In genomic region chr2:110204169-110204568, GRCm38 (mm10) we compare ENCODE assay signal across 22 mouse cellular contexts.
"Had no signal": no experiment of that assay in that cellular context is flagged by ENCODE, and none has a peak within 500 bp of the region (broad histone marks: within the 10 kb centered on the region; RNA-seq: fewer than 3 reads in every experiment).

No protein-coding gene starts in this region.

- DNase-seq: kidney, postnatal 25 days; liver; lung, adult 18-20 months; lung, postnatal 10 days; lung, postnatal 36 days; right cerebral cortex, adult 18-20 months; right cerebral cortex, postnatal 14 days; right cerebral cortex, postnatal 4 days; thymus, adult 2 months; thymus, postnatal 14 days; thymus, postnatal 4 days had no signal

- H3K36me3 ChIP-seq: limb, embryonic 13.5 days; liver, embryonic 12.5 days; liver, embryonic 15.5 days; lung, embryonic 15.5 days; midbrain, embryonic 10.5 days; midbrain, embryonic 13.5 days; neural tube, embryonic 15.5 days had no signal

- H3K27ac ChIP-seq: left cerebral cortex, adult 2 months; limb, embryonic 13.5 days; liver, embryonic 12.5 days; liver, embryonic 15.5 days; lung, embryonic 15.5 days; midbrain, embryonic 10.5 days; midbrain, embryonic 13.5 days; neural tube, embryonic 15.5 days; stomach, postnatal 0 days had no signal

- H3K9ac ChIP-seq: liver, embryonic 12.5 days; liver, embryonic 15.5 days; lung, embryonic 15.5 days; midbrain, embryonic 13.5 days; neural tube, embryonic 15.5 days had no signal

- H3K9me3 ChIP-seq: limb, embryonic 13.5 days; liver, embryonic 12.5 days; liver, embryonic 15.5 days; lung, embryonic 15.5 days; megakaryocyte, embryonic 14.5 days; midbrain, embryonic 10.5 days; midbrain, embryonic 13.5 days; neural tube, embryonic 15.5 days had no signal

- ATAC-seq: liver, embryonic 12.5 days had no signal

- H3K27me3 ChIP-seq: limb, embryonic 13.5 days; liver, embryonic 12.5 days; liver, embryonic 15.5 days; midbrain, embryonic 13.5 days had no signal

- H3K4me3 ChIP-seq: left cerebral cortex, adult 2 months; limb, embryonic 13.5 days; liver, embryonic 12.5 days; liver, embryonic 15.5 days; lung, embryonic 15.5 days; megakaryocyte, embryonic 14.5 days; midbrain, embryonic 10.5 days; midbrain, embryonic 13.5 days; myocyte; neural tube, embryonic 15.5 days had no signal

- H3K4me2 ChIP-seq: liver, embryonic 15.5 days; lung, embryonic 15.5 days had no signal

- H3K4me1 ChIP-seq: lung, embryonic 15.5 days had no signal
